Mouse (Mus musculus) forebrain, embryonic 13.5 days (tissue): Measurements from ENCODE around the gene Adgrv1. TPM values are rescaled to one million over a fixed set of nuclear protein-coding genes. Genes with fewer than 3 reads are reported as not detected.

ENCODE experiments used
- microRNA-seq: library from miRNA; unstranded; fragments of <30 nt; microRNA quantifications from one replicate; pipeline ENCODE4, GENCODE M21; 2016
- polyA plus RNA-seq: library from polyadenylated mRNA; unstranded; fragments of >200 nt; fragmentation: Nextera tagmentation; extraction: Ambion mirVana; gene quantifications from 2 replicates; pipeline ENCODE4 v1.2.1, GENCODE M21; 2015

Gene Adgrv1
- polyA plus RNA-seq, 1 experiment from 2014 or later = 31.3 TPM

Small RNA genes lying within 50 kb of the gene (microRNA-seq; reads per million reads assigned to microRNA genes)
- gene Gm25241 = not detected

Other genes with a start within 250 kb of the Adgrv1 start
- gene Lysmd3, start 24.5 kb upstream of the Adgrv1 start, polyA plus RNA-seq = 20.7 and 22.0 TPM in 2 replicates
- 6.5 and 7.7 TPM in 2 replicates for gene Polr3g, start 77.9 kb upstream of the Adgrv1 start, polyA plus RNA-seq
- gene Mblac2, start 78.2 kb upstream of the Adgrv1 start, polyA plus RNA-seq = 13.2 and 18.1 TPM in 2 replicates
- gene Cetn3, start 149.9 kb upstream of the Adgrv1 start, polyA plus RNA-seq = 267 and 308 TPM in 2 replicates